Mouse (Mus musculus) megakaryocyte, embryonic 14.5 days (primary cell): ENCODE data around the gene Sergef. TPM values are rescaled to one million over a fixed set of nuclear protein-coding genes. Genes with fewer than 3 reads are reported as not detected.
"Not testable (repeated sequence)": the region's sequence is repeated elsewhere in the genome, so short reads cannot be mapped to it uniquely, and the experiment has no call there.

Source experiments
- H3K27me3 ChIP-seq: replicated peaks from 2 replicates; pipeline ENCODE3; 2012; ENCODE audit warnings: inconsistent platforms
- H3K36me3 ChIP-seq: replicated peaks from 2 replicates; pipeline ENCODE3; 2012; ENCODE audit warnings: low read length, inconsistent platforms, mixed read lengths
- H3K4me1 ChIP-seq: 2 replicates; pipeline ENCODE4 v1.6.1; 2012; ENCODE audit warnings: inconsistent platforms
- H3K4me3 ChIP-seq: replicated peaks from 2 replicates; pipeline ENCODE3; 2012; ENCODE audit warnings: moderate library complexity, mild to moderate bottlenecking, inconsistent platforms
- H3K9me3 ChIP-seq: 2 replicates; pipeline ENCODE4 v1.6.1; 2012; ENCODE audit warnings: inconsistent platforms
- FLI1 ChIP-seq: IDR thresholded peaks from 2 replicates; pipeline ENCODE4 v1.6.1; 2012; ENCODE audit warnings: low read length, inconsistent platforms, mixed read lengths
- GATA1 ChIP-seq: IDR thresholded peaks from 3 replicates; pipeline ENCODE4 v1.6.1; 2012; ENCODE audit warnings: mixed read lengths, low read length, inconsistent platforms, borderline replicate concordance
- polyA plus RNA-seq: library from polyadenylated mRNA; stranded (reverse); fragments of >175 nt; gene quantifications from 2 replicates; pipeline ENCODE4 v1.2.3, GENCODE M21; 2012; ENCODE audit warnings: low replicate concordance; ENCODE audit not compliant: insufficient read depth

Sergef gene
- polyA plus RNA-seq, 1 experiment = 2.4 TPM

DNA sequence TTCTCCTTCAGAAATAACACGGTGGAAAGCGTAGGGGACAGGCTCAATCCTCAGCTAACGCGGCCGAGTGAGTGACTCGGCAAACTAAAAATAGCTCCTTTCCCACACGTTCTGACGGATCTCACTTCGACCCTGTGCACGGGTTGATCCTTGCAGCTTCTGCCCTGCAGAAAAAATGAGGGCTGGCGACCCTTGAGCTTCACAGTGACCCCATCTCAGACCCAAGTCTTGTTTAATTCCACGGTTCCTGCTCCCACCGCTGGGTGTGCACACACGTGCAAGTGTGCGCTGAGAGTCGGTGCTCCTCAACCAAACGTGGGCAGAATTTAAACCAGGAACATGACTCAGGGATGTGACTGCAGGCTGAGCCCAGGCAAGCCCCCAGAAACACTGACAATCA, 52.1 kb downstream of the Sergef start:
- H3K4me3 ChIP-seq = peak overlapping the region; percentile 74
- peaks cover 15% of the 10 kb centered on the region for H3K36me3 ChIP-seq
- H3K9me3 ChIP-seq = no peaks in the 10 kb centered on the region
- peaks cover 5% of the 10 kb centered on the region for H3K27me3 ChIP-seq
- TF ChIP-seq FLI1 = no peak
- no peak for TF ChIP-seq GATA1
- H3K4me1 ChIP-seq = peaks cover 55% of the 10 kb centered on the region

DNA sequence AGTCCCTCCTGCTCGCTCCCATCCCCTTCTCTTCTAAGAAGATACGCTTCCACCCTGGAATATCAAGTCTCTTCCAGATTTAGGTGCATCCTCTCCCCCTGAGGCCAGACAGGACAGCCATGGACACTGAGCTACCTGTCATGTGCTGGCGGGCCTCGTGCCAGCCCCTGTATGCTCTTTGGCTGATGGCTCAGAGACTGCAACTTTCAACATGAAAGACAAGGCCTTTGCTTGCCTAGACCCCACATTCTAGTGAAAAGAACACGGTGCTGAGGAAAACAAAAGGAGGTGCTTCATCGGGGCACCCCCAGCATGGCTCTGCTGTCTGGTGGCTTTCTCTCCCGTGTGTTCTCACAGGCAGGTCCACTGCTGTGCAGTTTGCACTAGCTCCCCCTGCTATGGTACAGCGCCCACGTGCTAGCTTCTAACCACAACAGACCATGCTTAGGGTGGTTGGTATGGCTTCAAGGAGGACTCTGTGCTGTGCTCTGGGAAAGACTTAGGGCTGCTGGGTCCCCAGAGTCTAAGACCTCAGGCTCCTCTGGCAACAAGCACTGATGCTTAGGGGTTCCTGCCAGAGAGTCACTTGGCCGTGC, 52.9 kb downstream of the Sergef start:
- Histone ChIP-seq H3K36me3 (peaks cover 15% of the 10 kb centered on the region), H3K9me3 (no peaks in the 10 kb centered on the region), H3K4me3 (peak overlapping the region; percentile 42), H3K27me3 (peaks cover 5% of the 10 kb centered on the region), H3K4me1 (peaks cover 55% of the 10 kb centered on the region)
- TF ChIP-seq GATA1 (no peak), FLI1 (no peak)

GRCm38 (mm10) chr7:46582750-46583149, 56.9 kb downstream of the Sergef start:
- Histone ChIP-seq H3K9me3 (no peaks in the 10 kb centered on the region), H3K4me3 (no peak overlapping the region), H3K4me1 (peaks cover 32% of the 10 kb centered on the region), H3K27me3 (peaks cover 7% of the 10 kb centered on the region), H3K36me3 (peaks cover 3% of the 10 kb centered on the region)
- TF ChIP-seq GATA1 (no peak), FLI1 (no peak)

DNA sequence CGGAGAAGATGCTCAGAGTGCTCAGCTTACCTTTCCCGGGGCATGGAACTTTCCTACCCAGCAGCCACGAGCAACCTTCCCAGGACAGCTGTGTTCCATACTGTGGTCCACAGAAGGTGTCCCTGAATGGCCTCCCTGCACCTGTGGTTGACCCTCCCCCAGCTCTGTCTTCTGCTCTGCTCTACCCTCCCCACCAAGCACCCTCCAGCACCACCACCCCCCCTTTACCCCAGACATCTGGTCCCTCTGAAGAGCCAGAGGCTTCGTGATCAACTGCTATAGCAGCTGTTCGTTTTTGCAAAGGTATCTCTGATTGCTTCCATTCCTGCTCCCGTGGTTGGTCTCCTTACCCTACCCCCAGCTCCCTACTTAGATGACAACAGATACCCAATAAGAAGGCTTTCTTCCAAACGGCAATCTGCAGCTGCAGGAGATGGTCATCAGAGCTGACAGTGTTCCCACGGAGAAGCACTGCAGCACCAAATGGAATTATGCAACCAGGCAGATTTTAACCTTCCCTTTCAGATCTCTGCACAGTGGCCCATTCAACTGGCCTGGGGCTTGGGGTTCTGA, 58.2 kb downstream of the Sergef start:
- H3K36me3 ChIP-seq = peaks cover 3% of the 10 kb centered on the region
- no peak overlapping the region for H3K4me3 ChIP-seq
- TF ChIP-seq GATA1 (no peak), FLI1 (no peak)
- peaks cover 19% of the 10 kb centered on the region for H3K4me1 ChIP-seq
- H3K27me3 ChIP-seq = peaks cover 7% of the 10 kb centered on the region
- no peaks in the 10 kb centered on the region for H3K9me3 ChIP-seq

DNA sequence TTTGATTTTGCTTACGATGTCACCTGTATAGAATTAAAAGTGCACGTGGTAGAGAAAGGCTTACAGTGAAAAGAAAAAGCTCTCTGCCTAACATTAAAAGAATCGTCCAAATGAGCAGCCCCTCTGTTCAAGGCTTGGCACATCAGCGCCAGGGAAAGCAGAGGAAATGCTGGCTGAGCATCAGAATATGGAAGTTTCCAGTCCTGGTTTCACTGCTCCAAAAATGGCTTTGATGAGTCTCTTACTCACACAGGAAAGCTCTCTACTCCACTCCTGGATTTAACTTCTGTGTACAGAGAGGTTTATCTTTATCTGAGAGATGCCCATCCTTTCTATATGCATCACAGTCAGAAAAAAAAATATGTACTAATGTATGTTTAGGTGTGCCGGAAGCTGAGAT, 61.5 kb downstream of the Sergef start:
- Histone ChIP-seq H3K9me3 (no peaks in the 10 kb centered on the region), H3K4me3 (no peak overlapping the region), H3K36me3 (no peaks in the 10 kb centered on the region), H3K27me3 (peaks cover 3% of the 10 kb centered on the region), H3K4me1 (peaks cover 3% of the 10 kb centered on the region; the same call in 1 of the 2 replicates)
- TF ChIP-seq FLI1 (no peak), GATA1 (no peak)

DNA sequence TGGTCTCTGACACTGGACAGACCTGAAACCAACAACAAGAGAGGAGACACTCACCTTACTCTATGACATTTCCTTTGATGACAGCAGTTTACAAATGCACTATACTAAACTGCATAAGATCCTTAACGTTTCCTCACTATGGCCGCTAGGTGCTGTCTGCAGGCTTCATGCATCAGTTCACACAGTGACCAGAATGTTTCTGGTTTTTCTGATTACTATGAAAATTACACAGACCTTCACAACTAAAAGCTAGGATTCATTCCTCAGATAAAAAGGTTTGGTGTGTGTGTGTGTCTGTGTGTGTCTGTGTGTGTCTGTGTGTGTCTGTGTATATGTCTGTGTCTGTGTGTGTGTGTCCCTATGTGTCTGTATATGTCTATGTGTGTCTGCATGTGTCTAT, 63.7 kb downstream of the Sergef start:
- TF ChIP-seq GATA1 (no peak), FLI1 (no peak)
- Histone ChIP-seq H3K4me1 (peaks cover 3% of the 10 kb centered on the region; the same call in 1 of the 2 replicates), H3K27me3 (peaks cover 3% of the 10 kb centered on the region), H3K4me3 (no peak overlapping the region), H3K36me3 (no peaks in the 10 kb centered on the region), H3K9me3 (no peaks in the 10 kb centered on the region)

DNA sequence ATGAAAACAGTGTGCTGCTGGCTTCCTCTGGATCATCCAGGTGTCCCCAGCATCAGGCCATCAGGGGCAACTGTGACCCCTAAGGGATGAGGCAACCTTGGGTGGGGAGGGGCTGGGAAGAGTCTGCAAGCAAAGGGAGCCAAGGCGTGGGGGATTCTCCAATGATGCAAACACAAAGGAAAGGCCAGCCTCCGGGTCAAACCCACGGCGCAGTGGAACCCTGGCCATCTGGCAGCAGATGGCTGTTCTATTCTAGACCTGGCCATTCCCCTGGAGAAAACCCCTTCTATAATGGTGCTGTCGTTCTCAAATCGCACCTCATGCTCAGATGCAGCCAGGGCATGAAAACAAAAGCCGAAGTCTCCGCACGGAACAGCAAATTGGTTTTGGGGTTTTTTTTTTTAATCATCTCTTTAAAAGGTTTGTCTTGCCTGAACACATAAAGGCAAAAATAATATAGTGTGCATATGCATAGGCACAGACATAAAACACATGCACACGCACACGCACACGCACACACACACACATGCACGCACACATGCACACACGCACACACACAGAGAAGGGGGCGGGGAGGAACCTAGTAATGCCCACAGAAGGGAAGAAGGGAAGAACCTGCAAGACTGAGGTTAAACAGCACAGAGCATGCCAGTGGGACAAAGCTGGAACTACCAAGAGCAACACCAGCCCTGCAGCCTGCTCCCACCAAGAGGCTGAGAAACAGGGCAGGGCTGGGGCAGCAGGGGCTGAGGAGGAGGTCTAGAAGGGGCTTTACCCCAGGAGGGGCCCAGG, 66.6 kb downstream of the Sergef start:
- H3K4me3 ChIP-seq = no peak overlapping the region
- no peaks in the 10 kb centered on the region for H3K36me3 ChIP-seq
- no peaks in the 10 kb centered on the region for H3K27me3 ChIP-seq
- H3K4me1 ChIP-seq = peaks cover 3% of the 10 kb centered on the region; the same call in 1 of the 2 replicates
- H3K9me3 ChIP-seq = no peaks in the 10 kb centered on the region
- no peak for TF ChIP-seq FLI1
- TF ChIP-seq GATA1 = no peak

- peaks cover 23% of the 10 kb centered on the region for H3K36me3 ChIP-seq
- not testable (repeated sequence) for H3K4me1 ChIP-seq
These were observed 70.1 kb downstream of the Sergef start for GRCm38 (mm10) chr7:46569509-46569908.

DNA sequence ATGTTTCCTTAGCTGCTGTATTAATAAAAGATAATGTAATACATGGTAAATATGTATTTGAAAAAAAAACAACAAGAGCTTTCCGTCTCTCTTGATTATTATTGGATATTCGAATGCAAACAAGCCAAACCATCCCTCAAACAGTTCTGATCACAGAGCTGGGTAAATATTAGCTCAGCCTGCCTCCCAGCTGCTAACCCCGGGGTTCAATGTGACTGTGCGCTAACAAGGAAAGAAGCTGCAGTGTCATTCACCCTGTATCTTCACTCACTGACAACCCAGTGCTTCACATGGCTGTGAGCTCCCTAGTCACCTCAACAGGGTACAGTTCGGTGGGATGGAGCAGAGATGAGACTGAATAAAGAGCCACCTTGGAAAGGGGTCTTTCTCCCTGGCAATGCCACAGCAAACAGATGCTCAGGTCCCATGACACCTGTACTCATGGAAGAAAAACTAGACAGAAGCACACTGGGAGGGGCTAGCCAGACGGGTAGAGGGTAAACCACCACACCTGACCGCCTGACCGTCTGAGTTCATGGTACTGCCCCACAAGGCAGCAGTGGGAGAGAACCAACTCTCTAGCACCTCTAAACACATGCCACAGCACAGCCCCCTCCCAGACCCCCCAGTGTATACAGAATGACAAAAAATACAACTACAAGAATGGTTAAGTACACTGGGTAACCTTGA, 73.1 kb downstream of the Sergef start:
- no peak for TF ChIP-seq FLI1
- no peak for TF ChIP-seq GATA1
- H3K4me3 ChIP-seq = no peak overlapping the region
- no peaks in the 10 kb centered on the region for H3K27me3 ChIP-seq
- peaks cover 23% of the 10 kb centered on the region for H3K36me3 ChIP-seq
- no peaks in the 10 kb centered on the region; the same call in 1 of the 2 replicates for H3K4me1 ChIP-seq
- peaks cover 25% of the 10 kb centered on the region for H3K9me3 ChIP-seq

More at GRCm38 (mm10) chr7:46569509-46569908, 70.1 kb downstream of the Sergef start:
- H3K9me3 ChIP-seq = peaks cover 20% of the 10 kb centered on the region
- not testable (repeated sequence) for H3K27me3 ChIP-seq, H3K4me3 ChIP-seq
